In the genomic region with DNA sequence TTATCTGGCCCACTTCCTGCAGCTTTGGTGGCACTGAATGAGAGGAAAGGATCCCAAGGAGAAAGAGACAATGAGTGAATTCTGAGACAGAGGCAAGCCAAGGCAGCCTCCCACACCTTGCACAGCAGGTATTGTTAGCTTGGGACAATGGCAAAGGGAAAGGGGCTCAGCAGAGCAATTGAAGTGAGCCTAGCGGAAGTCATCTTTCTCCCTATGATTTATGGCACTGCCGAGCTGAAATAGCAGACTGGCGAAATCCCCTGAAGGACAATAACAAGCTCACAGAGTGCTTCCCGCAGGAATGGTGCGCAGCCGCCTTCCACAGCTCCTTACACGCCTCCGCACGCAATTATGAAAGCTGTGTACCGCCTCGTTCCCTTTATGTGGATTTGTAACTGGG, we compare ENCODE assay signal across 10 mouse cellular contexts.
A peak's percentile ranks its signal among the peaks of the same experiment; 100 is the strongest.
DNase-seq lines count a peak whose midpoint lies in the region; ATAC-seq and TF ChIP-seq lines count a peak whose summit lies in the region.
"Had no signal": no experiment of that assay in that cellular context is flagged by ENCODE, and none has a peak within 500 bp of the region (broad histone marks: within the 10 kb centered on the region; RNA-seq: fewer than 3 reads in every experiment).

No protein-coding gene starts in this region.

- peak overlapping the region; percentile 29 for H3K9ac ChIP-seq in forebrain, embryonic 11.5 days (ENCODE audit: low read length)
- peak overlapping the region; percentile 35; the same call in 1 of the 2 replicates for H3K9ac ChIP-seq in forebrain, postnatal 0 days
- H3K9ac ChIP-seq in midbrain, embryonic 14.5 days (replicated peaks; ENCODE audit: low read length), result no peak overlapping the region
- no peak overlapping the region for H3K9ac ChIP-seq in liver, embryonic 11.5 days (ENCODE audit: low read depth, low read length)
- H3K9ac ChIP-seq: embryonic facial prominence, embryonic 15.5 days; liver, embryonic 12.5 days had no signal

- H3K4me3 ChIP-seq in forebrain, embryonic 11.5 days (ENCODE audit: low read depth, low read length), result no peak overlapping the region
- no peak overlapping the region; the same call in 1 of the 2 replicates for H3K4me3 ChIP-seq in forebrain, embryonic 10.5 days
- H3K4me3 ChIP-seq in forebrain, postnatal 0 days (ENCODE audit: low read depth, low read length), result no peak overlapping the region
- H3K4me3 ChIP-seq in midbrain, embryonic 14.5 days (replicated peaks; ENCODE audit: low read depth, low read length), result no peak overlapping the region
- H3K4me3 ChIP-seq in liver, embryonic 11.5 days (ENCODE audit: low read depth, low read length), result no peak overlapping the region
- H3K4me3 ChIP-seq: embryonic facial prominence, embryonic 15.5 days; liver, embryonic 12.5 days had no signal

- ATAC-seq in forebrain, embryonic 11.5 days (replicated peaks; ENCODE audit: low FRiP score), result no peak
- peak; percentile 54; the same call in 1 of the 2 replicates for ATAC-seq in forebrain, postnatal 0 days
- no peak for ATAC-seq in midbrain, embryonic 14.5 days (ENCODE audit: low FRiP score, low TSS enrichment)
- ATAC-seq in liver, embryonic 11.5 days (replicated peaks; ENCODE audit: low FRiP score), result no peak
- ATAC-seq: liver, embryonic 12.5 days had no signal

- no peaks in the 10 kb centered on the region for H3K27me3 ChIP-seq in forebrain, embryonic 11.5 days (ENCODE audit: control insufficient read depth, insufficient read depth, low read length)
- H3K27me3 ChIP-seq in forebrain, embryonic 10.5 days (ENCODE audit: poor library complexity, severe bottlenecking), result no peaks in the 10 kb centered on the region
- H3K27me3 ChIP-seq in forebrain, postnatal 0 days (ENCODE audit: insufficient read depth, low read length), result no peaks in the 10 kb centered on the region
- no peaks in the 10 kb centered on the region for H3K27me3 ChIP-seq in midbrain, embryonic 14.5 days (ENCODE audit: control insufficient read depth, insufficient read depth, low read length)
- H3K27me3 ChIP-seq in liver, embryonic 11.5 days (replicated peaks; ENCODE audit: control insufficient read depth, insufficient read depth, low read length), result no peaks in the 10 kb centered on the region
- H3K27me3 ChIP-seq: embryonic facial prominence, embryonic 15.5 days; liver, embryonic 12.5 days had no signal

- no peaks in the 10 kb centered on the region; the same call in 1 of the 2 replicates for H3K9me3 ChIP-seq in forebrain, embryonic 11.5 days (ENCODE audit: control insufficient read depth, low read length)
- H3K9me3 ChIP-seq in forebrain, embryonic 10.5 days, result peaks cover 14% of the 10 kb centered on the region
- H3K9me3 ChIP-seq in forebrain, postnatal 0 days (ENCODE audit: low read length), result no peaks in the 10 kb centered on the region
- no peaks in the 10 kb centered on the region; the same call in 1 of the 2 replicates for H3K9me3 ChIP-seq in midbrain, embryonic 14.5 days (ENCODE audit: control insufficient read depth, low read length)
- 0 out of 2 replicates have a peak, but pooled peaks cover 3% of the 10 kb centered on the region for H3K9me3 ChIP-seq in liver, embryonic 11.5 days (ENCODE audit: control insufficient read depth, low read length)
- H3K9me3 ChIP-seq: embryonic facial prominence, embryonic 15.5 days; liver, embryonic 12.5 days had no signal

- 34% methylated on average over 11 of the region's 11 CpGs for WGBS in forebrain, embryonic 11.5 days
- WGBS in forebrain, embryonic 10.5 days, result 42% methylated on average over 11 of the region's 11 CpGs
- 30% methylated on average over 11 of the region's 11 CpGs for WGBS in forebrain, postnatal 0 days
- 35% methylated on average over 11 of the region's 11 CpGs for WGBS in midbrain, embryonic 14.5 days
- WGBS in liver, embryonic 11.5 days, result 60% methylated on average over 11 of the region's 11 CpGs

- no peak overlapping the region for H3K4me2 ChIP-seq in forebrain, embryonic 11.5 days (ENCODE audit: low read depth, low read length, severe bottlenecking)
- H3K4me2 ChIP-seq in forebrain, postnatal 0 days (ENCODE audit: low read depth), result peak overlapping the region; percentile 31
- H3K4me2 ChIP-seq in midbrain, embryonic 14.5 days (ENCODE audit: low read length), result peak overlapping the region; percentile 29
- H3K4me2 ChIP-seq in liver, embryonic 11.5 days, result no peak overlapping the region
- H3K4me2 ChIP-seq: embryonic facial prominence, embryonic 15.5 days; liver, embryonic 12.5 days had no signal

- no peaks in the 10 kb centered on the region for H3K36me3 ChIP-seq in forebrain, embryonic 11.5 days (ENCODE audit: control insufficient read depth, insufficient read depth, low read length)
- no peaks in the 10 kb centered on the region for H3K36me3 ChIP-seq in forebrain, embryonic 10.5 days (replicated peaks)
- H3K36me3 ChIP-seq in forebrain, postnatal 0 days (ENCODE audit: insufficient read depth), result no peaks in the 10 kb centered on the region
- H3K36me3 ChIP-seq in midbrain, embryonic 14.5 days (ENCODE audit: control insufficient read depth, insufficient read depth, low read length), result no peaks in the 10 kb centered on the region
- H3K36me3 ChIP-seq in liver, embryonic 11.5 days (ENCODE audit: control insufficient read depth, insufficient read depth, low read length), result no peaks in the 10 kb centered on the region
- H3K36me3 ChIP-seq: embryonic facial prominence, embryonic 15.5 days; liver, embryonic 12.5 days had no signal

- no peak for TF ChIP-seq CTCF in forebrain, postnatal 0 days (IDR thresholded peaks at IDR 0.05; ENCODE audit: low read depth)

- H3K4me1 ChIP-seq in forebrain, embryonic 11.5 days (replicated peaks; ENCODE audit: control insufficient read depth, insufficient read depth, low read length), result peaks cover 2% of the 10 kb centered on the region; the same call in 1 of the 2 replicates
- H3K4me1 ChIP-seq in forebrain, embryonic 10.5 days, result peaks cover 8% of the 10 kb centered on the region
- H3K4me1 ChIP-seq in forebrain, postnatal 0 days (ENCODE audit: insufficient read depth), result peaks cover 4% of the 10 kb centered on the region; the same call in 1 of the 2 replicates
- H3K4me1 ChIP-seq in midbrain, embryonic 14.5 days (ENCODE audit: control insufficient read depth, insufficient read depth, low read length), result peaks cover 4% of the 10 kb centered on the region; the same call in 1 of the 2 replicates
- H3K4me1 ChIP-seq in liver, embryonic 11.5 days (replicated peaks; ENCODE audit: control insufficient read depth, insufficient read depth, low read length), result no peaks in the 10 kb centered on the region
- H3K4me1 ChIP-seq: embryonic facial prominence, embryonic 15.5 days; liver, embryonic 12.5 days had no signal

- DNase-seq in forebrain, embryonic 11.5 days (ENCODE audit: low spot score), result no peak
- DNase-seq in forebrain, embryonic 10.5 days (ENCODE audit: extremely low spot score, low spot score), result no peak
- DNase-seq in Muller cell, postnatal 12 days (ENCODE audit: inconsistent ontology term), result peak; percentile 27
- peak; percentile 63 for DNase-seq in forebrain, postnatal 0 days
- peak; percentile 68 for DNase-seq in midbrain, embryonic 14.5 days
- DNase-seq in liver, embryonic 11.5 days (ENCODE audit: low spot score), result no peak
- DNase-seq in gastrocnemius, postnatal 14 days, result no peak
- DNase-seq in MN1 (ENCODE audit: low spot score), result no peak

- intact Hi-C loops in gastrocnemius, postnatal 14 days (cut with DNase I; ENCODE audit: low total_unique reads), result no loop called here

- H3K27ac ChIP-seq in forebrain, embryonic 11.5 days (ENCODE audit: low read depth, low read length), result no peak overlapping the region
- no peak overlapping the region for H3K27ac ChIP-seq in forebrain, embryonic 10.5 days
- no peak overlapping the region for H3K27ac ChIP-seq in forebrain, postnatal 0 days (ENCODE audit: low read depth, low read length)
- H3K27ac ChIP-seq in midbrain, embryonic 14.5 days (replicated peaks; ENCODE audit: low read depth, low read length), result peak overlapping the region; percentile 58
- no peak overlapping the region for H3K27ac ChIP-seq in liver, embryonic 11.5 days (ENCODE audit: low read depth, low read length)
- H3K27ac ChIP-seq: embryonic facial prominence, embryonic 15.5 days; liver, embryonic 12.5 days had no signal

Comparison
In these comparisons a context has a peak if more than half of its experiments do, and no peak if none do; other contexts are left out.
1. DNase-seq: peak in Muller cell, postnatal 12 days (single experiment), forebrain, postnatal 0 days (single experiment) and midbrain, embryonic 14.5 days (single experiment); none in forebrain, embryonic 11.5 days (single experiment), forebrain, embryonic 10.5 days (single experiment), liver, embryonic 11.5 days (single experiment), gastrocnemius, postnatal 14 days (single experiment) and MN1 (single experiment).
2. H3K4me2 ChIP-seq: peak in forebrain, postnatal 0 days (single experiment) and midbrain, embryonic 14.5 days (single experiment); none in forebrain, embryonic 11.5 days (single experiment) and liver, embryonic 11.5 days (single experiment).
3. H3K9ac ChIP-seq: peak in forebrain, embryonic 11.5 days (single experiment) and forebrain, postnatal 0 days (single experiment); none in midbrain, embryonic 14.5 days (single experiment) and liver, embryonic 11.5 days (single experiment).